Mouse (Mus musculus): ENCODE results near the gene Vrk2. TPM values are rescaled to one million over a fixed set of nuclear protein-coding genes. Genes with fewer than 3 reads are reported as not detected.

Vrk2 gene
- 4.8 TPM for polyA plus RNA-seq (2012; fragmentation: generic; extraction: Trizol)

- Histone ChIP-seq H3K4me3 (peak within 1 kb of the TSS; percentile 29), H3K79me2 (ENCODE audit: control insufficient read depth, insufficient read depth) (no peaks in the 10 kb centered on the region), H3K36me3 (ENCODE audit: control insufficient read depth, insufficient read depth) (no peaks in the 10 kb centered on the region), H3K4me2 (ENCODE audit: low read depth) (peak within 1 kb of the TSS; percentile 73), H3K27me3 (ENCODE audit: control insufficient read depth, insufficient read depth, insufficient read length) (no peaks in the 10 kb centered on the region), H3ac (ENCODE audit: control insufficient read depth, insufficient read length) (peak within 1 kb of the TSS; percentile 63)
- TF ChIP-seq E2F4 (IDR thresholded peaks at IDR 0.05; ENCODE audit: insufficient read depth) (peak; percentile 73), CEBPB (IDR thresholded peaks at IDR 0.05; ENCODE audit: insufficient read depth, poor library complexity, severe bottlenecking) (no peak), POLR2A (IDR thresholded peaks at IDR 0.05; ENCODE audit: insufficient read length, low read depth) (peak; percentile 44)
Observed at GRCm38 (mm10) chr11:26593061-26594059, at the start of gene Vrk2, which contains the start of gene Gm6899. Gene Vrk2, minus strand, starts transcription at chr11:26593999. Gene Gm6899, plus strand, starts transcription at chr11:26593241.

GRCm38 (mm10) chr11:26642141-26642540, 48.3 kb upstream of the Vrk2 start:
- Histone ChIP-seq H3K4me3 (no peak overlapping the region), H3K4me2 (ENCODE audit: low read depth) (no peak overlapping the region), H3ac (ENCODE audit: control insufficient read depth, insufficient read length) (no peak overlapping the region), H3K27me3 (ENCODE audit: control insufficient read depth, insufficient read depth, insufficient read length) (no peaks in the 10 kb centered on the region), H3K79me2 (ENCODE audit: control insufficient read depth, insufficient read depth) (no peaks in the 10 kb centered on the region), H3K36me3 (ENCODE audit: control insufficient read depth, insufficient read depth) (no peaks in the 10 kb centered on the region)
- TF ChIP-seq MYOD1 (IDR thresholded peaks at IDR 0.05; ENCODE audit: control insufficient read depth in 1 of 3, insufficient read length in 2 of 3, low read depth in 2 of 3) (no peak), POLR2AphosphoS2 (IDR thresholded peaks at IDR 0.05; ENCODE audit: insufficient read length, low read depth) (no peak), CEBPB (IDR thresholded peaks at IDR 0.05; ENCODE audit: insufficient read depth, poor library complexity, severe bottlenecking) (no peak), POLR2A (IDR thresholded peaks at IDR 0.05; ENCODE audit: insufficient read length, low read depth) (no peak), E2F4 (IDR thresholded peaks at IDR 0.05; ENCODE audit: insufficient read depth) (no peak), REST (IDR thresholded peaks at IDR 0.05; ENCODE audit: insufficient read depth, insufficient read length) (no peak), TCF3 (IDR thresholded peaks at IDR 0.05; ENCODE audit: insufficient read length, low read depth) (no peak)

- Histone ChIP-seq H3K36me3 (ENCODE audit: control insufficient read depth, insufficient read depth) (no peaks in the 10 kb centered on the region), H3K79me2 (ENCODE audit: control insufficient read depth, insufficient read depth) (no peaks in the 10 kb centered on the region), H3K27me3 (ENCODE audit: control insufficient read depth, insufficient read depth, insufficient read length) (no peaks in the 10 kb centered on the region), H3ac (ENCODE audit: control insufficient read depth, insufficient read length) (no peak overlapping the region), H3K4me3 (no peak overlapping the region), H3K4me2 (ENCODE audit: low read depth) (peak overlapping the region; percentile 30)
- no peak for TF ChIP-seq POLR2A (IDR thresholded peaks at IDR 0.05; ENCODE audit: insufficient read length, low read depth)
- no peak for TF ChIP-seq TCF3 (IDR thresholded peaks at IDR 0.05; ENCODE audit: insufficient read length, low read depth)
- no peak for TF ChIP-seq E2F4 (IDR thresholded peaks at IDR 0.05; ENCODE audit: insufficient read depth)
- no peak for TF ChIP-seq MYOD1 (IDR thresholded peaks at IDR 0.05; ENCODE audit: control insufficient read depth in 1 of 3, insufficient read length in 2 of 3, low read depth in 2 of 3)
- TF ChIP-seq SRF (IDR thresholded peaks at IDR 0.05; ENCODE audit: control insufficient read depth, insufficient read length, low read depth): no peak
- TF ChIP-seq USF1 (IDR thresholded peaks at IDR 0.05; ENCODE audit: low read depth): no peak
- TF ChIP-seq REST (IDR thresholded peaks at IDR 0.05; ENCODE audit: insufficient read depth, insufficient read length): no peak
- no peak for TF ChIP-seq MAX (IDR thresholded peaks at IDR 0.05; ENCODE audit: low read depth)
- no peak for TF ChIP-seq MYOG (IDR thresholded peaks at IDR 0.05; ENCODE audit: control insufficient read depth in 1 of 3, insufficient read depth in 1 of 3, insufficient read length in 2 of 3, low read depth in 2 of 3)
- TF ChIP-seq CEBPB (IDR thresholded peaks at IDR 0.05; ENCODE audit: insufficient read depth, poor library complexity, severe bottlenecking): no peak
- no peak for TF ChIP-seq POLR2AphosphoS2 (IDR thresholded peaks at IDR 0.05; ENCODE audit: insufficient read length, low read depth)
- TF ChIP-seq TCF12 (IDR thresholded peaks at IDR 0.05; ENCODE audit: insufficient read depth, poor library complexity, severe bottlenecking): no peak
Observed at GRCm38 (mm10) chr11:26640314-26640785, 46.6 kb upstream of the Vrk2 start.

- no peak for TF ChIP-seq USF1 (IDR thresholded peaks at IDR 0.05; ENCODE audit: low read depth)
- TF ChIP-seq MYOD1 (IDR thresholded peaks at IDR 0.05; ENCODE audit: control insufficient read depth in 1 of 3, insufficient read length in 2 of 3, low read depth in 2 of 3): no peak
- TF ChIP-seq E2F4 (IDR thresholded peaks at IDR 0.05; ENCODE audit: insufficient read depth): no peak
- no peak for TF ChIP-seq POLR2AphosphoS2 (IDR thresholded peaks at IDR 0.05; ENCODE audit: insufficient read length, low read depth)
- no peak for TF ChIP-seq REST (IDR thresholded peaks at IDR 0.05; ENCODE audit: insufficient read depth, insufficient read length)
- TF ChIP-seq SRF (IDR thresholded peaks at IDR 0.05; ENCODE audit: control insufficient read depth, insufficient read length, low read depth): no peak
- TF ChIP-seq TCF12 (IDR thresholded peaks at IDR 0.05; ENCODE audit: insufficient read depth, poor library complexity, severe bottlenecking): no peak
- TF ChIP-seq MYOG (IDR thresholded peaks at IDR 0.05; ENCODE audit: control insufficient read depth in 1 of 3, insufficient read depth in 1 of 3, insufficient read length in 2 of 3, low read depth in 2 of 3): no peak
- no peak for TF ChIP-seq MAX (IDR thresholded peaks at IDR 0.05; ENCODE audit: low read depth)
- TF ChIP-seq CEBPB (IDR thresholded peaks at IDR 0.05; ENCODE audit: insufficient read depth, poor library complexity, severe bottlenecking): no peak
- no peak for TF ChIP-seq POLR2A (IDR thresholded peaks at IDR 0.05; ENCODE audit: insufficient read length, low read depth)
- TF ChIP-seq TCF3 (IDR thresholded peaks at IDR 0.05; ENCODE audit: insufficient read length, low read depth): no peak
- no peaks in the 10 kb centered on the region for H3K79me2 ChIP-seq (ENCODE audit: control insufficient read depth, insufficient read depth)
- H3K4me2 ChIP-seq (ENCODE audit: low read depth): no peak overlapping the region
- no peak overlapping the region for H3K4me3 ChIP-seq
- H3K36me3 ChIP-seq (ENCODE audit: control insufficient read depth, insufficient read depth): no peaks in the 10 kb centered on the region
- no peaks in the 10 kb centered on the region for H3K27me3 ChIP-seq (ENCODE audit: control insufficient read depth, insufficient read depth, insufficient read length)
- no peak overlapping the region for H3ac ChIP-seq (ENCODE audit: control insufficient read depth, insufficient read length)
Observed at GRCm38 (mm10) chr11:26636239-26636638, 42.4 kb upstream of the Vrk2 start.

Data from myocyte (in vitro differentiated cells).